Mouse (Mus musculus): ENCODE data around the gene Cyp2w1. TPM values are rescaled to one million over a fixed set of nuclear protein-coding genes. Genes with fewer than 3 reads are reported as not detected.

The Cyp2w1 gene
- polyA plus RNA-seq, 1 experiment from 2014 or later, result not detected

DNA sequence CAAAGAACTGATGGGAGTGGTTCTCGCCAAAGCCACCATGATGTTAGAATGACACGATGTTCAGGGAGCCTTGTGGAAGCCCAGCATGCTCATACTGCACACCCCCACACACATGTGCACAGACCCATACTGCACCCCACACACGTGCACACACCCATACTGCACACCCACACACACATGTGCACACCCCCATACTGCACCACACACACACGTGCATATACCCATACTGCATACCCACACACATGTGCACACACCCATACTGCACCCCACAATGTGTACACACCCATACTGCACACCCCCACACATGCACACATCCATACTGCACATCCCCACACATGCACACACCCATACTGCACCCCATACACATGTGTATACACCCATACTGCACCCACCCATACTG is 16.8 kb upstream of the Cyp2w1 start:
- H3K27ac ChIP-seq (ENCODE audit: low read depth, low read length), result no peak overlapping the region
- ATAC-seq (replicated peaks; ENCODE audit: low FRiP score) (no peak), DNase-seq (ENCODE audit: low spot score) (no peak)
- 85% methylated on average over 4 of the region's 4 CpGs for WGBS
- H3K4me1 ChIP-seq (replicated peaks; ENCODE audit: control insufficient read depth, insufficient read depth, low read length), result no peaks in the 10 kb centered on the region
- H3K9ac ChIP-seq (ENCODE audit: low read length), result no peak overlapping the region
- H3K4me3 ChIP-seq (ENCODE audit: low read depth, low read length), result no peak overlapping the region
- H3K27me3 ChIP-seq (ENCODE audit: control insufficient read depth, insufficient read depth, low read length), result no peaks in the 10 kb centered on the region
- no peak overlapping the region for H3K4me2 ChIP-seq (ENCODE audit: low read depth, low read length, severe bottlenecking)
- no peaks in the 10 kb centered on the region for H3K9me3 ChIP-seq (ENCODE audit: control insufficient read depth, low read length)
- H3K36me3 ChIP-seq (ENCODE audit: control insufficient read depth, insufficient read depth, low read length), result peaks cover 8% of the 10 kb centered on the region

DNA sequence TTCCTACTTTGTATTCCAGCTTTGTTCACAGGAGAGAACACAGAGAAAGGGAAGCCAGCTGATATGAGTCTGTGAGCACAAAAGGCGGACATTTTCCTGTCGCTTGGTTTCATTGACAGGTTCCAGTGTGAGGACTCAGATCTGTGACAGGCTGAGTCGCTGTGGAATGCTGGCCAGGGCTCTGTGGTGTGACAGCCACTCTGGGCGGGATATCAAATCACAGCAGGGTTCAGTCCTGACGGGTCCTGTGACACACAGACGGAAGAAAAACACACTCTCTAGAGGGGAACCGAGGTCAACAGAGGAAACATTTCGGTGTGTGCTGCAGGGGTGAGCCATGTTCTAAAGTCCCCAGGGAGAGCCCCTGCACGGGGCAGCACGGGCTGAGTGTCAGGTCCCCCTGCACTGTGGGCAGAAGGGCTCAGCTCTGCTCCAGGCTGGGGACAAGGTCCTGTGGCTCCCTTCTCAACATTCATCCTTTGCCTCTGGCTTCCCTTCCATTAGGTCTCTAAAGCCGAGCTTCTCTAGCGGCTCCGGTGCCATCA is 14.5 kb upstream of the Cyp2w1 start:
- peaks cover 12% of the 10 kb centered on the region for H3K36me3 ChIP-seq (ENCODE audit: control insufficient read depth, insufficient read depth, low read length)
- no peak overlapping the region for H3K9ac ChIP-seq (ENCODE audit: low read length)
- H3K27me3 ChIP-seq (ENCODE audit: control insufficient read depth, insufficient read depth, low read length), result no peaks in the 10 kb centered on the region
- no peaks in the 10 kb centered on the region for H3K9me3 ChIP-seq (ENCODE audit: control insufficient read depth, low read length)
- WGBS, result 88% methylated on average over 13 of the region's 13 CpGs
- H3K4me2 ChIP-seq (ENCODE audit: low read depth, low read length, severe bottlenecking), result no peak overlapping the region
- ATAC-seq (replicated peaks; ENCODE audit: low FRiP score) (no peak), DNase-seq (ENCODE audit: low spot score) (no peak)
- H3K27ac ChIP-seq (ENCODE audit: low read depth, low read length), result no peak overlapping the region
- no peaks in the 10 kb centered on the region for H3K4me1 ChIP-seq (replicated peaks; ENCODE audit: control insufficient read depth, insufficient read depth, low read length)
- no peak overlapping the region for H3K4me3 ChIP-seq (ENCODE audit: low read depth, low read length)

DNA sequence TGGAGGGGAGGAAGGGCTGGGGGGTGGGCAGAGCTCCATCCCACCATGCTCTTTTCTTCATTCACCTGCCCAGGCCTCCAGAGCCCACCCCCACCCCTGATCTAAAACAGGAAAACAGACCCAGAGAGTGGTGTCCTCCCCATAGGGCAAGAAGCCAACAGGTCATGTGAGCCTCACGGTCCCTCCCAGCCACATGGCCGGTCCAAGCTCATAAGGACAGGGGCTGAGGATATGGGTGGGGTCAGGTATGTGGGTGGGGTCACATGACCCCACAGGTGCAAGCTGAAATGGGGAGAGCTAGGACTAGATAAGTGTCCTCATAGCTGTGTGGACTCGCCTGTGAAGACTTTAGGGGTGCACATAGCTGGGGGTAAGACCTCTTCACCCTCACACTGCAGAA is 14.0 kb upstream of the Cyp2w1 start:
- no peaks in the 10 kb centered on the region for H3K27me3 ChIP-seq (ENCODE audit: control insufficient read depth, insufficient read depth, low read length)
- ATAC-seq (replicated peaks; ENCODE audit: low FRiP score), result no peak
- DNase-seq (ENCODE audit: low spot score), result no peak
- H3K27ac ChIP-seq (ENCODE audit: low read depth, low read length), result no peak overlapping the region
- no peak overlapping the region for H3K4me3 ChIP-seq (ENCODE audit: low read depth, low read length)
- no peak overlapping the region for H3K9ac ChIP-seq (ENCODE audit: low read length)
- H3K4me2 ChIP-seq (ENCODE audit: low read depth, low read length, severe bottlenecking), result no peak overlapping the region
- H3K36me3 ChIP-seq (ENCODE audit: control insufficient read depth, insufficient read depth, low read length), result peaks cover 12% of the 10 kb centered on the region
- H3K9me3 ChIP-seq (ENCODE audit: control insufficient read depth, low read length), result no peaks in the 10 kb centered on the region
- WGBS, result 98% methylated on average over 3 of the region's 3 CpGs
- H3K4me1 ChIP-seq (replicated peaks; ENCODE audit: control insufficient read depth, insufficient read depth, low read length), result no peaks in the 10 kb centered on the region

DNA sequence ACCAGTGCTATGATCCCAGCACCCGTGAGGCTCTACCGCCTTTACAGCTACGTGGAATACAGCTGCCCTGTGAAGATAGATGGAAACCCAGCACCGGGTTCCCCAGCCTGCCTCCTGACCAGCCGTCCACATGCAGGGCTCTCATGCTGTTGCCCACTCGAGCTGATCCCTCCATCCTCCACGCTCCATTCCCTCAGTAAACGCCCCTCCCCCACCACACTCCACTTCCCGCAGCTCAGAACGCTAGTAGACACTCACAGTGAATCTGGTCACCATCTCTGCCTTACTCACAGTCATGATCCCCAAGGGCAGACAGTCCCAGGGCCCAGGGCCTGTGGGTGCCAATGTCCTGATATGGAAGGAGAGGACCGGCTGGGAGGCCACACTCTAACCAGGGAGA is 13.5 kb upstream of the Cyp2w1 start:
- H3K4me3 ChIP-seq (ENCODE audit: low read depth, low read length), result no peak overlapping the region
- H3K27me3 ChIP-seq (ENCODE audit: control insufficient read depth, insufficient read depth, low read length), result no peaks in the 10 kb centered on the region
- WGBS, result 87% methylated on average over 11 of the region's 11 CpGs
- H3K4me1 ChIP-seq (replicated peaks; ENCODE audit: control insufficient read depth, insufficient read depth, low read length), result 0 out of 2 replicates have a peak, but pooled peaks cover 1% of the 10 kb centered on the region
- no peak for ATAC-seq (replicated peaks; ENCODE audit: low FRiP score)
- H3K9ac ChIP-seq (ENCODE audit: low read length), result no peak overlapping the region
- no peak overlapping the region for H3K4me2 ChIP-seq (ENCODE audit: low read depth, low read length, severe bottlenecking)
- no peak for DNase-seq (ENCODE audit: low spot score)
- H3K36me3 ChIP-seq (ENCODE audit: control insufficient read depth, insufficient read depth, low read length), result peaks cover 12% of the 10 kb centered on the region
- no peaks in the 10 kb centered on the region for H3K9me3 ChIP-seq (ENCODE audit: control insufficient read depth, low read length)
- H3K27ac ChIP-seq (ENCODE audit: low read depth, low read length), result no peak overlapping the region

GRCm38 (mm10) chr5:139344021-139344686 is 8.3 kb upstream of the Cyp2w1 start:
- 0 out of 2 replicates have a peak overlapping the region, but pooled peaks have one; percentile 3 for H3K27ac ChIP-seq (ENCODE audit: low read depth, low read length)
- H3K4me3 ChIP-seq (ENCODE audit: low read depth, low read length), result peak overlapping the region; percentile 58
- H3K4me1 ChIP-seq (replicated peaks; ENCODE audit: control insufficient read depth, insufficient read depth, low read length), result 0 out of 2 replicates have a peak, but pooled peaks cover 2% of the 10 kb centered on the region
- H3K27me3 ChIP-seq (ENCODE audit: control insufficient read depth, insufficient read depth, low read length), result no peaks in the 10 kb centered on the region
- WGBS, result 8% methylated on average over 12 of the region's 12 CpGs
- H3K36me3 ChIP-seq (ENCODE audit: control insufficient read depth, insufficient read depth, low read length), result peaks cover 7% of the 10 kb centered on the region; the same call in 1 of the 2 replicates
- H3K9me3 ChIP-seq (ENCODE audit: control insufficient read depth, low read length), result no peaks in the 10 kb centered on the region
- H3K9ac ChIP-seq (ENCODE audit: low read length), result peak overlapping the region; percentile 83
- peak overlapping the region; percentile 80 for H3K4me2 ChIP-seq (ENCODE audit: low read depth, low read length, severe bottlenecking)
- DNase-seq (ENCODE audit: low spot score) (peak; percentile 92), ATAC-seq (replicated peaks; ENCODE audit: low FRiP score) (peak; percentile 74)

DNA sequence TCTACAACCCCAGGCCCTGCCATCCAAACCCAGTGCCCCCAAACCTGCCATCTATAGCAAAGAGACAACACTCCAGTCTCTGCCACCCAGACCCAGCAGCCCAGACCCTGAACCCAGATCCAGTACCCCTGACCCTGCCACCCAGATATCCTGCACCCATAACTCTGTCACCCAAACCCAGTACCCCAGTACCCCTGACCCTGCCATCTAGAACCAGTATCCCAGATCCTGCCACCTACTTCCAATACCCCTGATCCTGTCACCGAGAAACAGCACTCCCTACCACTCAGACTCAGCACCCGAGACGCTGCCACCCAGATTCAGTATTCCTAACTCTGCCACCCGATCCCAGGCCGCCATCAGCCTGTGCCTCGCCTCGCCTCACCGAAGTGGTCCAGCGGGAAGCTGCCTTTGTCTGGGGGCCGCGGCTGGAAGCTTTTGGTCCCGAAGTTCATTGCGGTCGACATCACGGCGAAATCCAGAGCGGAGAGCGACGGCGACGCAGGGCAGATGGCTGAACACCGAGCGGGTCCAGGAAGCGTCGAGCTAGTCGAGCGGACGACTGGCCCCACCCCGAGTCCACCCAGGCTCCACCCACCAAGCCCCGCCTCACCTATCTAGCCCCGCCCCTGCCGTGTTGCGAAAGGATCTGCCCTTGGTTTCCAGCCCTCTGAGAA is 7.6 kb upstream of the Cyp2w1 start:
- Histone ChIP-seq H3K36me3 (ENCODE audit: control insufficient read depth, insufficient read depth, low read length) (peaks cover 5% of the 10 kb centered on the region; the same call in 1 of the 2 replicates), H3K27me3 (ENCODE audit: control insufficient read depth, insufficient read depth, low read length) (no peaks in the 10 kb centered on the region), H3K9ac (ENCODE audit: low read length) (peak overlapping the region; percentile 83), H3K4me3 (ENCODE audit: low read depth, low read length) (peak overlapping the region; percentile 58), H3K4me1 (replicated peaks; ENCODE audit: control insufficient read depth, insufficient read depth, low read length) (0 out of 2 replicates have a peak, but pooled peaks cover 2% of the 10 kb centered on the region), H3K27ac (ENCODE audit: low read depth, low read length) (0 out of 2 replicates have a peak overlapping the region, but pooled peaks have one; percentile 3), H3K9me3 (ENCODE audit: control insufficient read depth, low read length) (no peaks in the 10 kb centered on the region), H3K4me2 (ENCODE audit: low read depth, low read length, severe bottlenecking) (peak overlapping the region; percentile 80)
- WGBS, result under 1% methylated on average over 33 of the region's 33 CpGs
- peak; percentile 91 for ATAC-seq (replicated peaks; ENCODE audit: low FRiP score)
- DNase-seq (ENCODE audit: low spot score), result peak; percentile 97

GRCm38 (mm10) chr5:139345364-139345714 is 7.1 kb upstream of the Cyp2w1 start:
- Histone ChIP-seq H3K36me3 (ENCODE audit: control insufficient read depth, insufficient read depth, low read length) (peaks cover 5% of the 10 kb centered on the region; the same call in 1 of the 2 replicates), H3K27me3 (ENCODE audit: control insufficient read depth, insufficient read depth, low read length) (no peaks in the 10 kb centered on the region), H3K27ac (ENCODE audit: low read depth, low read length) (no peak overlapping the region), H3K4me2 (ENCODE audit: low read depth, low read length, severe bottlenecking) (peak overlapping the region; percentile 6; the same call in 1 of the 2 replicates), H3K4me3 (ENCODE audit: low read depth, low read length) (peak overlapping the region; percentile 58; the same call in 1 of the 2 replicates), H3K9ac (ENCODE audit: low read length) (no peak overlapping the region; the same call in 1 of the 2 replicates), H3K9me3 (ENCODE audit: control insufficient read depth, low read length) (no peaks in the 10 kb centered on the region), H3K4me1 (replicated peaks; ENCODE audit: control insufficient read depth, insufficient read depth, low read length) (0 out of 2 replicates have a peak, but pooled peaks cover 2% of the 10 kb centered on the region)
- DNase-seq (ENCODE audit: low spot score), result no peak
- ATAC-seq (replicated peaks; ENCODE audit: low FRiP score), result no peak
- 17% methylated on average over 5 of the region's 5 CpGs for WGBS

GRCm38 (mm10) chr5:139347225-139347624 is 5.2 kb upstream of the Cyp2w1 start:
- Histone ChIP-seq H3K27me3 (ENCODE audit: control insufficient read depth, insufficient read depth, low read length) (no peaks in the 10 kb centered on the region), H3K36me3 (ENCODE audit: control insufficient read depth, insufficient read depth, low read length) (peaks cover 1% of the 10 kb centered on the region; the same call in 1 of the 2 replicates), H3K4me3 (ENCODE audit: low read depth, low read length) (no peak overlapping the region), H3K27ac (ENCODE audit: low read depth, low read length) (no peak overlapping the region), H3K9me3 (ENCODE audit: control insufficient read depth, low read length) (no peaks in the 10 kb centered on the region), H3K9ac (ENCODE audit: low read length) (no peak overlapping the region), H3K4me2 (ENCODE audit: low read depth, low read length, severe bottlenecking) (no peak overlapping the region), H3K4me1 (replicated peaks; ENCODE audit: control insufficient read depth, insufficient read depth, low read length) (0 out of 2 replicates have a peak, but pooled peaks cover 4% of the 10 kb centered on the region)
- WGBS, result 72% methylated on average over 1 of the region's 1 CpGs
- ATAC-seq (replicated peaks; ENCODE audit: low FRiP score), result no peak
- DNase-seq (ENCODE audit: low spot score), result no peak
